Mouse (Mus musculus): ENCODE results near the gene Pde4a.
A peak's percentile ranks its signal among the peaks of the same experiment; 100 is the strongest.

Gene Pde4a

DNA sequence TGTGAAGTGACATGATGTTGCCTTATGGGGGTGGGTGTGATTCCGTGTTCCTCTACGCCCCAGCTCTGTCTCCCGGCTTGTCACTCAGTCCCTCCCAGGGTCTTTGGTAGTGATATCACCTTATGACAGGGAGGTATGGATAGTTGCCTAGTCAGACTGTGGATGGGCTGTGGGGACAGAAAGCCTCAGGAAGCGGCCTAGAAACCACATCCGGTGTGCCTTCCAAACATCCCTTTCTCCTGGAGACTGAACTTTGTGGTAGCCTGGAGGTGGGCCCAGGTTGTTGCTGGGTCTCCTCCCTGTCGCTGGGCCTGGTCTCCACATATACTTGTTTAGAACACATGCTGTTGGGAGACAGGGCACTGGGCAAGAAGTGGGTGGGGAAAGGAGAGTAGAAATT is 17.9 kb downstream of the Pde4a start:
- no peak for DNase-seq (ENCODE audit: low read depth, low spot score)

- DNase-seq (ENCODE audit: low read depth, low spot score): no peak
Measured at GRCm38 (mm10) chr9:21183905-21184413, 18.4 kb downstream of the Pde4a start.

- no peak for DNase-seq (ENCODE audit: low read depth, low spot score)
Measured at GRCm38 (mm10) chr9:21184733-21185132, 19.2 kb downstream of the Pde4a start.

DNA sequence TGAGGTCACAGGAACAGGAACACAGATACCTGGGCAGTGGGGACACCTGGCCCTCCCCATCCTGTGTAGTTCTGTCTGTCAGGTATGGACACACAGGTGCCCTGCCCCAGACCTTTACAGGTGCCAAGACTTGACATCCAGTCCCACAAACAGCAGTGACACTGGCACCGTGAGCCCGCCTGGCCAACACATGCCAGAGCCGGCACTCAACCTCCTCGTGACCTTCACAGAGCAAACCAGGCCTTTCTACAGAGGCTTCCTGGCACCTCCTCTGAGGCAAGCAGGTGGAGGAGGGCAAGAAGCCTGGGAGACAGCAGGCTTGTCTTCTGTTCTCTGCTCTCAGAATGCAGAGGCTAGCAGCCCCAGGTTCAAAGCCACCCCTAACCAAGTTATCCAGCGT is 19.9 kb downstream of the Pde4a start:
- DNase-seq (ENCODE audit: low read depth, low spot score): no peak

GRCm38 (mm10) chr9:21189905-21190304 is 24.4 kb downstream of the Pde4a start:
- DNase-seq (ENCODE audit: low read depth, low spot score): peak; percentile 61

DNA sequence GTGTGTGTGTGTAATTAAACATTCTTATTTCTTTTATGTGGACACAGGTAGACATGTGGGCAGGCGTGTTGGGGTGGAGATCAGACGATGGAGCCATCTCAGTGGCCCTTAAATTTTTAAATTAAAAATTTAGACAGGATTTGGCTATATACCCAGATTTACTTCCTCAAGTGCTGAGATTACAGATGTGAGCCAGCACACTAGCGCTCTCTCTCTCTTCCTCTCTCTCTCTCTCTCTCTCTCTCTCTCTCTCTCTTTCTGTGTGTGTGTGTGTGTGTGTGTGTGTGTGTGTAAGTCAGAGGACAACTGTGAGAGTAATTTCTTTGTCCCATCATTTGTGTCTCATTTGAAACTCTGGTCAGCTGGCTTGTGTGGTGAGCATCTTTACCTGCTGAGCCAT is 25.2 kb downstream of the Pde4a start:
- DNase-seq (ENCODE audit: low read depth, low spot score): no peak

GRCm38 (mm10) chr9:21193786-21194185 is 28.3 kb downstream of the Pde4a start:
- peak; percentile 61 for DNase-seq (ENCODE audit: low read depth, low spot score)

- DNase-seq (ENCODE audit: low read depth, low spot score): no peak
Measured at GRCm38 (mm10) chr9:21194787-21195493, 29.4 kb downstream of the Pde4a start.

GRCm38 (mm10) chr9:21195736-21196505 is 30.4 kb downstream of the Pde4a start:
- peak; percentile 32 for DNase-seq (ENCODE audit: low read depth, low spot score)

DNA sequence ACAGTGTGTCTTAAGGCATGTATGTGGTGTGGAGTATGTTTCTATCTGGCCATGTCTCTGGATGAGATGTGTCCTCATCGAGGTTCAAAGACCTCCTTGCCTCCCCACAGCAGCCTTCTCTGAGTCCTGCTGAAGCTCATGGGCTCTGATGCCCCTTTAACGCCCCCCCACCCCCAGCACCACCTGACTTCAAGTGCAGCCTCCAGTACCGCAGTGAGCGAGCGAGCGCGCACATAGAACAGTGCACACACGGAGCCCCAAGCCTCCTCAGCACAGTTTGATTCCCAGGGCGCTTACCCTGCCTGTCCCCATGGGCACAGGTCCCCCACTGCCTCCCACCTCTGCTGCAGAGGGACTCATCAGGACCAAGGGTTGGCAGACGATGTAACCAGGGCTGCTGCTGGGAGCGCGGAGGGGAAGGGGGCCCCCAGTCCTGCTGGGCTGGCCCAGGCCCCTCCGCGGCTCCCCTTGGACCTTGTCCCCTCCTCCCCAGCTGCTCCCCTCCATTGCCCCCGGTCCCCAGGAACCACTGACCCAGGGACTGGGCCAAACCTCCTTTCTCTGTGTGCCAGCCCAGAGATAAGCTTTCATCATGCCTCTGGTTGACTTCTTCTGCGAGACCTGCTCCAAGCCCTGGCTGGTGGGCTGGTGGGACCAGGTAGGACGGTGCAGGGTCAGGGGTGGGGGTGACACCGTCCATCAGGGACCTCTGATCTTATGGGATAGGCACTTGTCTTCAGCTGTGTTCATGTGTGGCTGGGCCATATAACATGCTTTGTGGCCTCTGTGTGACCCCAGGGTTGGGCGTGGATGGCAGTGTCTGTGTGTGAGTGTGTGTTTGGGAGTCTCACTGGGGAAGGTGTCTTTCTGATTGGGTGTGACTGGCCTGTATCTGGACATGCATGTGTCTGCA is 31.3 kb downstream of the Pde4a start:
- no peak for DNase-seq (ENCODE audit: low read depth, low spot score)

DNA sequence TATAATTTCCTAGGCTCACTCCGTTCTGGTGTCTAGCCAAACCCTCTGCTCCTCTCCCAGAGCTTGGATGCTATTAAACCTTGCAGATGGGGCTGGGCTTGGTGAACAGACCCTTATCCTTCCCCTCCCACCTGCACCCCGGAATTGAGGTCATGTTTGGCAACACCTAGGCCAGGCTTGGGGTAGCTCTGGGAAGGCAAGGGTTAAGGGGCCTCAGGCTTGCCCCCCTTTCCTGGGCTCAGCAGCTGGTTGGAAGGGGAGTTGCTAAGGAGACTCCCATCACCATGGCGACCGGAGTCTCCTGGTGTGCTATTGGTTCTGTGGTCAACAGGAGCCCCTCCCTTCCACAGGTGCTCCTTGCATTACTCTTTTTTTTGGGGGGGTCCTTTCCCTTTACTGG is 32.5 kb downstream of the Pde4a start:
- DNase-seq (ENCODE audit: low read depth, low spot score): no peak

DNA sequence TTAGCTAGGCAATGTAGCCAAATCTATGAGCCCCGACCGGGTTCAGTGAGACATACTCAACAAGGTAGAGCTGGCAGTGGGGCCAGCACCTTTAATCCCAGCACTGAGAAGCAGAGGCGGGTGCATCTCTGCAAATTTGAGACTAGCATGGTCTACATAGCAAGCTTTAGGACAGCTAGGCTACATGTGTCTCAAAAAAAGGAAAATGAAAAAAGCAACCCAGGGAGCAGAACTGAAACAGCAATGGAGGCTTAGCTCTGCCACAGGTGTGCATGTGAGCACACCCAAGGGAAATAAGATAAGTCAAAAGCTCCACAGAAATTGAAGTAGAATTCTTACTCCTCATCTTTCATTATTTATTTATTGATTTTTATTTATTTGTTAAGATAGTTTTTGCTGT is 33.4 kb downstream of the Pde4a start:
- no peak for DNase-seq (ENCODE audit: low read depth, low spot score)

DNA sequence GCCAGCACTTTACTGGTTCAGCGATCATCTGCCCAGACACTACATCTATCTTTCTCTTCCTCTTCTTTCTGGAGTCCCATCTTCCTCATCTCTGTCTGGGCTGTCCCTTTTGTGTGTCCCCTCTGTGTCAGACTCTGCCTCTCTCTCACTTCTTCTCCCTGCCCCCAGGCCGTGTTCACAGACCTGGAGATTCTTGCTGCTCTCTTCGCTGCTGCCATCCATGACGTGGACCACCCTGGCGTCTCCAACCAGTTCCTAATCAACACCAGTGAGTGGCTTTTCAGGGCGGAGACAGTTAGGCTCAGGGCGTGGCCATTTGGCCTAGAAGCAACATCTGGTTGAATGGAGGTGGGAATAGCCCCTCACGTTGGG is 38.6 kb downstream of the Pde4a start:
- no peak for DNase-seq (ENCODE audit: low read depth, low spot score)

- DNase-seq (ENCODE audit: low read depth, low spot score): no peak
Measured at GRCm38 (mm10) chr9:21204528-21205272, 39.2 kb downstream of the Pde4a start.

- DNase-seq (ENCODE audit: low read depth, low spot score): no peak
Measured at GRCm38 (mm10) chr9:21206848-21207247, 41.3 kb downstream of the Pde4a start.

- DNase-seq (ENCODE audit: low read depth, low spot score): no peak
Measured at GRCm38 (mm10) chr9:21208626-21209025, 43.1 kb downstream of the Pde4a start.

DNA sequence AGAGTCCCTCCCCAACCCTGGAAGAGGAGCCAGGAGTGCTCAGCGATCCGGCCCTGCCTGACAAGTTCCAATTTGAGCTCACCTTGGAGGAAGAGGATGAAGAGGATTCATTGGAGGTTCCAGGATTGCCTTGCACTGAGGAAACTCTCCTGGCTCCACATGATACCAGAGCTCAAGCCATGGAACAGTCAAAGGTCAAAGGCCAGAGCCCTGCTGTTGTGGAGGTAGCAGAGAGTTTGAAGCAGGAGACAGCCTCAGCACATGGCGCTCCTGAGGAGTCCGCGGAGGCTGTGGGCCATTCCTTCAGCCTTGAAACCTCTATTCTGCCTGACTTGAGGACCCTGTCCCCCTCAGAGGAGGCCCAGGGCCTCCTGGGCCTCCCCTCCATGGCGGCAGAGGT is 45.3 kb downstream of the Pde4a start:
- no peak for DNase-seq (ENCODE audit: low read depth, low spot score)

DNA sequence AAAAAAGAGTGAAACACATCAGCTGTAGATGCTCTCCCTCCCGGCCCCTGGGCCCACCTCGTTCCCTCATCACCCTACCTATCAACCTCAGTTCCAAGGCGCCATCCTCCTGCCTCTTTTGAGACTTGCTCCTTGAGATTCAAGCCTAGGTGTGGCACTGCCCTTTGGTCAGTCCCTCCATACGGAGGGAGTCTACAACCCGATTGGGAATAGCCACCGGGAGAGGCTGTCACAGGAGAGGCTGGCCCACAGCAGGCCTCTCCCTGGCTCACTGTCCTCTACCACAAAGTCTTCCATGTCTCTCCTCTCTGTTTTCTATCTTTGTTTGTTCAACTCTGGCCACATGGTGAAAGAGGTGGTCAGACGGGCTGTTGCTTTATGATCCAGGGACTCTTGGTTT is 46.1 kb downstream of the Pde4a start:
- DNase-seq (ENCODE audit: low read depth, low spot score): no peak

DNA sequence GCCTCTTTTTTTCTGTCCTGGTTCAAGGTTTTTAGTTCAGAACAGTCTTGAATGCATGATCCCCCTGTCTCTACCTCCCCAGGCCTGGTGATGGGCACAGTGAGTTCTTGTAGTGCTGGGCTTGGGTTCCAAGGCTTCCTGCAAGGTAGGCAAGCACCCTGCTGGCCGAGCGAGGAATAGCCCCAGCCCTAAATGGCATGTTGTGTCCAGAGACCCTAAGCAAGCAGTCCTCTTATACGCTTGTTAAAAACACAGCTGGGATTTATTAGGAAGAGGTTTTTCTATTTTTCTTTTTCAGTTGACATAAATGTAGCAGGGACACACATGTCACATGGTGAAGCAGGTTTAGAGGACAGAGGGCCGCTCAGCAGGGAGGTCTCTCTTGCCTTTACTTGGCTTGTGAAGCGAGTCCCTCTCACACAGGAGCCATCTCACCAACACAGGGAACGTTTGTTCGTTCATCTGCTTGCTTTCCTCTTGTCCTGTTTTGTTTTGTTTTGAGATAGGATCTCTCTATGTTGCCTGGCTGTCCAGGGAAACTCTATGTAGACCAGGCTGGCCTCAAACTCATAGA is 48.2 kb downstream of the Pde4a start:
- peak; percentile 50 for DNase-seq (ENCODE audit: low read depth, low spot score)

GRCm38 (mm10) chr9:21216050-21216841 is 50.7 kb downstream of the Pde4a start:
- DNase-seq (ENCODE audit: low read depth, low spot score): no peak

All from 3T3-L1 (cell line).